Mouse (Mus musculus) forebrain, embryonic 10.5 days (tissue): ENCODE data around the gene Cetn4. TPM values are rescaled to one million over a fixed set of nuclear protein-coding genes. Genes with fewer than 3 reads are reported as not detected.
A peak's percentile ranks its signal among the peaks of the same experiment; 100 is the strongest.

Experiments
- DNase-seq: peaks from one replicate; pipeline ENCODE4 v3.0.0-alpha.2; 2017; ENCODE audit warnings: low spot score; ENCODE audit errors: extremely low spot score
- H3K27ac ChIP-seq: fragments of 300-500 bp; sonication (generic); 2 replicates; pipeline ENCODE4 v1.5.1; 2016; ENCODE audit warnings: mild to moderate bottlenecking
- H3K27me3 ChIP-seq: fragments of 300-500 bp; sonication (generic); 2 replicates; pipeline ENCODE4 v1.6.1; 2016; ENCODE audit warnings: mild to moderate bottlenecking; ENCODE audit not compliant: poor library complexity, severe bottlenecking
- H3K36me3 ChIP-seq: fragments of 300-500 bp; sonication (generic); replicated peaks from 2 replicates; pipeline ENCODE4 v1.6.1; 2016; ENCODE audit warnings: mild to moderate bottlenecking, moderate library complexity
- H3K4me1 ChIP-seq: fragments of 300-500 bp; sonication (generic); 2 replicates; pipeline ENCODE4 v1.6.1; 2016
- H3K4me3 ChIP-seq: fragments of 300-500 bp; sonication (generic); 2 replicates; pipeline ENCODE4 v1.5.1; 2016; ENCODE audit warnings: mild to moderate bottlenecking, moderate library complexity
- H3K9me3 ChIP-seq: fragments of 300-500 bp; sonication (generic); 2 replicates; pipeline ENCODE4 v1.6.1; 2016; ENCODE audit warnings: mild to moderate bottlenecking, moderate library complexity
- WGBS: fragments of 180-500 bp; shearing (Covaris S2); methylation state at CpG from one replicate; pipeline ENCODE4 v1.1.7; 2016; 5-methylcytosine and 5-hydroxymethylcytosine counted together
- polyA plus RNA-seq: library from polyadenylated mRNA; unstranded; fragments of >200 nt; fragmentation: Nextera tagmentation; extraction: Ambion mirVana; gene quantifications from 2 replicates; pipeline ENCODE4 v1.2.1, GENCODE M21; 2016

The Cetn4 gene
- polyA plus RNA-seq, 1 experiment from 2014 or later = 2.7 TPM

GRCm38 (mm10) chr3:37290881-37291541 lies 21.5 kb downstream of the Cetn4 start:
- WGBS = 73% methylated on average over 7 of the region's 7 CpGs

GRCm38 (mm10) chr3:37289237-37289636 lies 23.3 kb downstream of the Cetn4 start:
- Histone ChIP-seq H3K27ac (no peak overlapping the region), H3K9me3 (no peaks in the 10 kb centered on the region), H3K27me3 (no peaks in the 10 kb centered on the region), H3K36me3 (no peaks in the 10 kb centered on the region), H3K4me1 (peaks cover 4% of the 10 kb centered on the region; the same call in 1 of the 2 replicates), H3K4me3 (no peak overlapping the region)
- WGBS = 93% methylated on average over 2 of the region's 2 CpGs
- no peak for DNase-seq

More at GRCm38 (mm10) chr3:37290881-37291541, 21.5 kb downstream of the Cetn4 start:
- no peak for DNase-seq
- H3K4me3 ChIP-seq = no peak overlapping the region
- no peaks in the 10 kb centered on the region for H3K36me3 ChIP-seq
- H3K27me3 ChIP-seq = no peaks in the 10 kb centered on the region
- H3K27ac ChIP-seq = no peak overlapping the region
- H3K4me1 ChIP-seq = peaks cover 4% of the 10 kb centered on the region; the same call in 1 of the 2 replicates
- H3K9me3 ChIP-seq = no peaks in the 10 kb centered on the region

- Histone ChIP-seq H3K4me3 (no peak overlapping the region), H3K27me3 (no peaks in the 10 kb centered on the region), H3K9me3 (no peaks in the 10 kb centered on the region), H3K27ac (no peak overlapping the region), H3K36me3 (no peaks in the 10 kb centered on the region), H3K4me1 (no peaks in the 10 kb centered on the region)
- DNase-seq = no peak
- 80% methylated on average over 4 of the region's 4 CpGs for WGBS
Observed at GRCm38 (mm10) chr3:37283234-37283633, 29.3 kb downstream of the Cetn4 start.

GRCm38 (mm10) chr3:37282299-37282922 lies 30.1 kb downstream of the Cetn4 start:
- WGBS = 88% methylated on average over 11 of the region's 11 CpGs
- Histone ChIP-seq H3K27me3 (no peaks in the 10 kb centered on the region), H3K4me3 (no peak overlapping the region), H3K36me3 (no peaks in the 10 kb centered on the region), H3K4me1 (no peaks in the 10 kb centered on the region), H3K9me3 (no peaks in the 10 kb centered on the region), H3K27ac (no peak overlapping the region)
- DNase-seq = no peak

GRCm38 (mm10) chr3:37280871-37281270 lies 31.6 kb downstream of the Cetn4 start:
- WGBS = 81% methylated on average over 8 of the region's 8 CpGs
- no peak overlapping the region for H3K27ac ChIP-seq
- no peaks in the 10 kb centered on the region for H3K9me3 ChIP-seq
- no peaks in the 10 kb centered on the region for H3K4me1 ChIP-seq
- no peaks in the 10 kb centered on the region for H3K36me3 ChIP-seq
- no peak for DNase-seq
- no peak overlapping the region for H3K4me3 ChIP-seq
- no peaks in the 10 kb centered on the region for H3K27me3 ChIP-seq

GRCm38 (mm10) chr3:37280221-37280620 lies 32.3 kb downstream of the Cetn4 start:
- WGBS = 97% methylated on average over 1 of the region's 1 CpGs
- Histone ChIP-seq H3K36me3 (no peaks in the 10 kb centered on the region), H3K9me3 (no peaks in the 10 kb centered on the region), H3K27ac (no peak overlapping the region), H3K4me1 (no peaks in the 10 kb centered on the region), H3K27me3 (no peaks in the 10 kb centered on the region), H3K4me3 (no peak overlapping the region)
- DNase-seq = no peak

GRCm38 (mm10) chr3:37274661-37275060 lies 37.8 kb downstream of the Cetn4 start:
- Histone ChIP-seq H3K27ac (no peak overlapping the region), H3K27me3 (no peaks in the 10 kb centered on the region), H3K9me3 (no peaks in the 10 kb centered on the region), H3K36me3 (no peaks in the 10 kb centered on the region), H3K4me1 (no peaks in the 10 kb centered on the region), H3K4me3 (no peak overlapping the region)
- WGBS = 80% methylated on average over 6 of the region's 6 CpGs
- DNase-seq = no peak

GRCm38 (mm10) chr3:37273092-37273491 lies 39.4 kb downstream of the Cetn4 start:
- 91% methylated on average over 7 of the region's 7 CpGs for WGBS
- Histone ChIP-seq H3K27me3 (no peaks in the 10 kb centered on the region), H3K9me3 (no peaks in the 10 kb centered on the region), H3K4me1 (no peaks in the 10 kb centered on the region), H3K4me3 (no peak overlapping the region), H3K27ac (no peak overlapping the region), H3K36me3 (no peaks in the 10 kb centered on the region)
- DNase-seq = no peak

GRCm38 (mm10) chr3:37271209-37271608 lies 41.3 kb downstream of the Cetn4 start:
- Histone ChIP-seq H3K4me1 (no peaks in the 10 kb centered on the region), H3K4me3 (no peak overlapping the region), H3K36me3 (no peaks in the 10 kb centered on the region), H3K27ac (no peak overlapping the region), H3K27me3 (no peaks in the 10 kb centered on the region), H3K9me3 (no peaks in the 10 kb centered on the region)
- WGBS = 10% methylated on average over 1 of the region's 1 CpGs
- peak; percentile 30 for DNase-seq

GRCm38 (mm10) chr3:37269926-37270325 lies 42.6 kb downstream of the Cetn4 start:
- 86% methylated on average over 4 of the region's 4 CpGs for WGBS
- H3K4me1 ChIP-seq = no peaks in the 10 kb centered on the region
- no peaks in the 10 kb centered on the region for H3K27me3 ChIP-seq

GRCm38 (mm10) chr3:37268338-37268737 lies 44.2 kb downstream of the Cetn4 start:
- WGBS = 87% methylated on average over 11 of the region's 11 CpGs
- DNase-seq = no peak
- no peak overlapping the region for H3K4me3 ChIP-seq
- H3K27ac ChIP-seq = no peak overlapping the region
- no peaks in the 10 kb centered on the region for H3K4me1 ChIP-seq
- H3K9me3 ChIP-seq = no peaks in the 10 kb centered on the region
- no peaks in the 10 kb centered on the region for H3K36me3 ChIP-seq
- no peaks in the 10 kb centered on the region for H3K27me3 ChIP-seq

More at GRCm38 (mm10) chr3:37269926-37270325, 42.6 kb downstream of the Cetn4 start:
- no peaks in the 10 kb centered on the region for H3K36me3 ChIP-seq
- no peak overlapping the region for H3K4me3 ChIP-seq
- H3K9me3 ChIP-seq = no peaks in the 10 kb centered on the region
- no peak for DNase-seq
- no peak overlapping the region for H3K27ac ChIP-seq

GRCm38 (mm10) chr3:37259331-37259999 lies 53.0 kb downstream of the Cetn4 start:
- H3K27ac ChIP-seq = no peak overlapping the region
- DNase-seq = no peak
- 82% methylated on average over 10 of the region's 10 CpGs for WGBS
- no peaks in the 10 kb centered on the region for H3K4me1 ChIP-seq
- no peaks in the 10 kb centered on the region for H3K36me3 ChIP-seq
- no peaks in the 10 kb centered on the region for H3K27me3 ChIP-seq
- H3K4me3 ChIP-seq = no peak overlapping the region
- no peaks in the 10 kb centered on the region for H3K9me3 ChIP-seq

- Histone ChIP-seq H3K27me3 (no peaks in the 10 kb centered on the region), H3K4me3 (no peak overlapping the region), H3K27ac (no peak overlapping the region), H3K4me1 (no peaks in the 10 kb centered on the region), H3K36me3 (no peaks in the 10 kb centered on the region), H3K9me3 (no peaks in the 10 kb centered on the region)
- DNase-seq = no peak
- 91% methylated on average over 15 of the region's 15 CpGs for WGBS
Observed at GRCm38 (mm10) chr3:37257776-37258175, 54.7 kb downstream of the Cetn4 start.
